Mouse (Mus musculus) heart, adult 2 months (tissue): ENCODE results near the gene Rnf10.
A peak's percentile ranks its signal among the peaks of the same experiment; 100 is the strongest.

Experiments
- CTCF ChIP-seq: fragments of 200-600 bp; IDR thresholded peaks from 2 replicates; pipeline ENCODE4 v1.8.1; 2022; ENCODE audit warnings: antibody characterized with exemption, mild to moderate bottlenecking, moderate library complexity
- EP300 ChIP-seq: fragments of 200-500 bp; IDR thresholded peaks from 2 replicates; pipeline ENCODE4 v1.6.1; 2011; ENCODE audit warnings: low read depth, low read length, control low read depth; ENCODE audit not compliant: insufficient read depth
- POLR2A ChIP-seq: fragments of 200-500 bp; IDR thresholded peaks from 2 replicates; pipeline ENCODE4 v1.6.1; 2011; ENCODE audit warnings: mild to moderate bottlenecking, low read depth, low read length, control low read depth; ENCODE audit not compliant: insufficient read depth

DNA sequence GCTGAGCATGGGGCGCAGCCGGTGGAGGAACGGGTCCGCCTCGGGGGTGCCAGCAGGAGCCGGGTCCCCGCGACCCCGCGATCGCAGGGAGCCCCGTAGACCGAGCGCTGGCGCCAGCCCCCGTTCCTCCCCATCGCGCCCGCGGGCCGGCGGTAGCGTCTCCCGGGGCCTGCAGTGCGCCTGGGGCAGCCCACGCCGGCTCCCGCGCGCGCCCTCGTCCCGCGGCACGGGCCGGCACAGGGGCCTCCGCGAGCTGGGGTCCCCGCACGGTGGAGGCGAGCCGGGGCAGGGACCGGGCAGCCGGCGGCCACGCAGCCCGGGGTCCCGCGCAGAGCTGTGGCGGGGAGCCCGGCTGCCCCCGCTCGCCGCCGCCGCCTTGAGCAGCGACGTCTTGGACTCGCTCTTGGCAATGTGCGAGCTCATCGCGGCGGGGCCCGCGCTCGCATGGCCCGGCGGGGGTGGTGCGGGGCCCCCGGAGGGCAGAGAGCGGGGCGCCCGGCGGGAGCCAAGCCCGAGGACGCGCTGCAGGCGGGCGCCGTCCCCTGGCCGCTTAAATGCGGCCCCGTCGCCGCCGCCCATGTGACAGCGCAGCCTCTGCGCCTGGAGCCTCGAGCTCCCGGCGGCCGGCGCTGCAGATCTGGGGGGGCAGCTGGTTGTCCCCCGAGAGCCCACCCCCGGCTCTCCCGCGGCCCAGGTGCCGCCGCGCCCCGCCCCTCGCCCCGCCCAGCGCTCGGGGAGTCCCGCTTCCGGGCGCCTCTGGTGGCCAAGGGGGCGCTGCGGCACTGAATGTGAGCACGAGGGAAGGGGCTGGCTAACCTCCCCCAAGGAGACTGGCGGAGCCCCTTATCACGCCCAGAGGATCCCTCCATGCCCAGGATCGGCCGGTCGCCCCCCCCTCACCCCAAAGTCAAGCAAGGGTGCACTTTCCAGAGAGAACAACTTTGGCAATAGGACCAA, 78.8 kb downstream of the Rnf10 start, which contains the start of gene Cabp1:
- TF ChIP-seq POLR2A = no peak
- no peak for TF ChIP-seq EP300
- TF ChIP-seq CTCF = peak; percentile 61
